Mouse (Mus musculus): Measurements from ENCODE around the gene Elof1. TPM values are rescaled to one million over a fixed set of nuclear protein-coding genes. Genes with fewer than 3 reads are reported as not detected.
A peak's percentile ranks its signal among the peaks of the same experiment; 100 is the strongest.

Gene Elof1
- polyA plus RNA-seq, 1 experiment from 2014 or later = 223 TPM

GRCm38 (mm10) chr9:22119543-22119942 is 2.6 kb upstream of the Elof1 start:
- Histone ChIP-seq H3K9me3 (ENCODE audit: control insufficient read depth, low read length) (no peaks in the 10 kb centered on the region), H3K4me2 (ENCODE audit: low read depth, severe bottlenecking) (no peak overlapping the region), H3K36me3 (ENCODE audit: control insufficient read depth, insufficient read depth, low read length) (no peaks in the 10 kb centered on the region), H3K9ac (ENCODE audit: low read length) (no peak overlapping the region), H3K4me3 (ENCODE audit: low read depth, low read length) (no peak overlapping the region), H3K27me3 (ENCODE audit: control insufficient read depth, insufficient read depth, low read length) (no peaks in the 10 kb centered on the region), H3K4me1 (ENCODE audit: control insufficient read depth, insufficient read depth, low read length) (peaks cover 8% of the 10 kb centered on the region; the same call in 1 of the 2 replicates), H3K27ac (replicated peaks; ENCODE audit: low read depth, low read length) (no peak overlapping the region)
- DNase-seq (ENCODE audit: low spot score) (no peak), ATAC-seq (ENCODE audit: insufficient number of reproducible peaks, low FRiP score, low TSS enrichment, low read depth) (no peak)
- WGBS = 96% methylated on average over 4 of the region's 4 CpGs

- H3K27ac ChIP-seq (replicated peaks; ENCODE audit: low read depth, low read length) = no peak overlapping the region
- H3K9me3 ChIP-seq (ENCODE audit: control insufficient read depth, low read length) = no peaks in the 10 kb centered on the region
- peaks cover 2% of the 10 kb centered on the region; the same call in 1 of the 2 replicates for H3K36me3 ChIP-seq (ENCODE audit: control insufficient read depth, insufficient read depth, low read length)
- H3K4me2 ChIP-seq (ENCODE audit: low read depth, severe bottlenecking) = peak overlapping the region; percentile 73
- no peak for ATAC-seq (ENCODE audit: insufficient number of reproducible peaks, low FRiP score, low TSS enrichment, low read depth)
- H3K27me3 ChIP-seq (ENCODE audit: control insufficient read depth, insufficient read depth, low read length) = no peaks in the 10 kb centered on the region
- no peak overlapping the region for H3K9ac ChIP-seq (ENCODE audit: low read length)
- H3K4me1 ChIP-seq (ENCODE audit: control insufficient read depth, insufficient read depth, low read length) = peaks cover 8% of the 10 kb centered on the region; the same call in 1 of the 2 replicates
- H3K4me3 ChIP-seq (ENCODE audit: low read depth, low read length) = peak overlapping the region; percentile 85
- WGBS = 44% methylated on average over 10 of the region's 10 CpGs
- DNase-seq (ENCODE audit: low spot score) = peak; percentile 54
These were observed 933 bp upstream of the Elof1 start for GRCm38 (mm10) chr9:22117754-22118456.

GRCm38 (mm10) chr9:22116086-22116485 is 886 bp downstream of the Elof1 start:
- WGBS = 38% methylated on average over 15 of the region's 15 CpGs
- DNase-seq (ENCODE audit: low spot score) (no peak), ATAC-seq (ENCODE audit: insufficient number of reproducible peaks, low FRiP score, low TSS enrichment, low read depth) (no peak)
- Histone ChIP-seq H3K36me3 (ENCODE audit: control insufficient read depth, insufficient read depth, low read length) (peaks cover 2% of the 10 kb centered on the region; the same call in 1 of the 2 replicates), H3K27me3 (ENCODE audit: control insufficient read depth, insufficient read depth, low read length) (no peaks in the 10 kb centered on the region), H3K4me1 (ENCODE audit: control insufficient read depth, insufficient read depth, low read length) (peaks cover 8% of the 10 kb centered on the region; the same call in 1 of the 2 replicates), H3K4me3 (ENCODE audit: low read depth, low read length) (peak overlapping the region; percentile 85), H3K4me2 (ENCODE audit: low read depth, severe bottlenecking) (peak overlapping the region; percentile 73), H3K27ac (replicated peaks; ENCODE audit: low read depth, low read length) (no peak overlapping the region), H3K9ac (ENCODE audit: low read length) (peak overlapping the region; percentile 91), H3K9me3 (ENCODE audit: control insufficient read depth, low read length) (no peaks in the 10 kb centered on the region)

- H3K36me3 ChIP-seq (ENCODE audit: control insufficient read depth, insufficient read depth, low read length) = peaks cover 2% of the 10 kb centered on the region; the same call in 1 of the 2 replicates
- 96% methylated on average over 4 of the region's 4 CpGs for WGBS
- H3K9me3 ChIP-seq (ENCODE audit: control insufficient read depth, low read length) = no peaks in the 10 kb centered on the region
- ATAC-seq (ENCODE audit: insufficient number of reproducible peaks, low FRiP score, low TSS enrichment, low read depth) (no peak), DNase-seq (ENCODE audit: low spot score) (no peak)
- peak overlapping the region; percentile 85; the same call in 1 of the 2 replicates for H3K4me3 ChIP-seq (ENCODE audit: low read depth, low read length)
- peaks cover 8% of the 10 kb centered on the region; the same call in 1 of the 2 replicates for H3K4me1 ChIP-seq (ENCODE audit: control insufficient read depth, insufficient read depth, low read length)
- no peak overlapping the region; the same call in 1 of the 2 replicates for H3K9ac ChIP-seq (ENCODE audit: low read length)
- H3K27ac ChIP-seq (replicated peaks; ENCODE audit: low read depth, low read length) = no peak overlapping the region
- peak overlapping the region; percentile 73 for H3K4me2 ChIP-seq (ENCODE audit: low read depth, severe bottlenecking)
- no peaks in the 10 kb centered on the region for H3K27me3 ChIP-seq (ENCODE audit: control insufficient read depth, insufficient read depth, low read length)
These were observed 1.3 kb downstream of the Elof1 start for GRCm38 (mm10) chr9:22115635-22116034.

GRCm38 (mm10) chr9:22108194-22108593 is 8.8 kb downstream of the Elof1 start:
- Histone ChIP-seq H3K4me3 (ENCODE audit: low read depth, low read length) (no peak overlapping the region), H3K27me3 (ENCODE audit: control insufficient read depth, insufficient read depth, low read length) (no peaks in the 10 kb centered on the region)
- WGBS = 92% methylated on average over 9 of the region's 9 CpGs

GRCm38 (mm10) chr9:22099922-22100321 is 17.1 kb downstream of the Elof1 start:
- Histone ChIP-seq H3K27ac (replicated peaks; ENCODE audit: low read depth, low read length) (no peak overlapping the region), H3K36me3 (ENCODE audit: control insufficient read depth, insufficient read depth, low read length) (no peaks in the 10 kb centered on the region), H3K27me3 (ENCODE audit: control insufficient read depth, insufficient read depth, low read length) (peaks cover 32% of the 10 kb centered on the region), H3K9ac (ENCODE audit: low read length) (no peak overlapping the region), H3K9me3 (ENCODE audit: control insufficient read depth, low read length) (no peaks in the 10 kb centered on the region), H3K4me3 (ENCODE audit: low read depth, low read length) (no peak overlapping the region), H3K4me1 (ENCODE audit: control insufficient read depth, insufficient read depth, low read length) (0 out of 2 replicates have a peak, but pooled peaks cover 3% of the 10 kb centered on the region), H3K4me2 (ENCODE audit: low read depth, severe bottlenecking) (no peak overlapping the region; the same call in 1 of the 2 replicates)
- DNase-seq (ENCODE audit: low spot score) (peak; percentile 29), ATAC-seq (ENCODE audit: insufficient number of reproducible peaks, low FRiP score, low TSS enrichment, low read depth) (no peak)
- WGBS = 3% methylated on average over 18 of the region's 18 CpGs

More at GRCm38 (mm10) chr9:22108194-22108593, 8.8 kb downstream of the Elof1 start:
- ATAC-seq (ENCODE audit: insufficient number of reproducible peaks, low FRiP score, low TSS enrichment, low read depth) = no peak
- Histone ChIP-seq H3K27ac (replicated peaks; ENCODE audit: low read depth, low read length) (no peak overlapping the region), H3K9ac (ENCODE audit: low read length) (no peak overlapping the region), H3K36me3 (ENCODE audit: control insufficient read depth, insufficient read depth, low read length) (peaks cover 4% of the 10 kb centered on the region; the same call in 1 of the 2 replicates), H3K4me2 (ENCODE audit: low read depth, severe bottlenecking) (no peak overlapping the region), H3K4me1 (ENCODE audit: control insufficient read depth, insufficient read depth, low read length) (no peaks in the 10 kb centered on the region), H3K9me3 (ENCODE audit: control insufficient read depth, low read length) (no peaks in the 10 kb centered on the region)
- DNase-seq (ENCODE audit: low spot score) = no peak

GRCm38 (mm10) chr9:22098993-22099696 is 17.8 kb downstream of the Elof1 start, which contains the start of gene Cnn1:
TSS of gene Cnn1 (plus strand) at chr9:22099216.
- WGBS = 10% methylated on average over 14 of the region's 14 CpGs
- Histone ChIP-seq H3K4me3 (ENCODE audit: low read depth, low read length) (no peak within 1 kb of the TSS), H3K4me2 (ENCODE audit: low read depth, severe bottlenecking) (no peak within 1 kb of the TSS; the same call in 1 of the 2 replicates), H3K9me3 (ENCODE audit: control insufficient read depth, low read length) (no peaks in the 10 kb centered on the region), H3K4me1 (ENCODE audit: control insufficient read depth, insufficient read depth, low read length) (0 out of 2 replicates have a peak, but pooled peaks cover 3% of the 10 kb centered on the region), H3K27me3 (ENCODE audit: control insufficient read depth, insufficient read depth, low read length) (peaks cover 32% of the 10 kb centered on the region), H3K27ac (replicated peaks; ENCODE audit: low read depth, low read length) (no peak within 1 kb of the TSS), H3K36me3 (ENCODE audit: control insufficient read depth, insufficient read depth, low read length) (no peaks in the 10 kb centered on the region), H3K9ac (ENCODE audit: low read length) (no peak within 1 kb of the TSS)
- peak; percentile 21 for DNase-seq (ENCODE audit: low spot score)
- ATAC-seq (ENCODE audit: insufficient number of reproducible peaks, low FRiP score, low TSS enrichment, low read depth) = no peak

GRCm38 (mm10) chr9:22095854-22096307 is 21.1 kb downstream of the Elof1 start:
- H3K4me1 ChIP-seq (ENCODE audit: control insufficient read depth, insufficient read depth, low read length) = 0 out of 2 replicates have a peak, but pooled peaks cover 3% of the 10 kb centered on the region
- H3K27ac ChIP-seq (replicated peaks; ENCODE audit: low read depth, low read length) = no peak overlapping the region
- H3K4me3 ChIP-seq (ENCODE audit: low read depth, low read length) = peak overlapping the region; percentile 28
- H3K36me3 ChIP-seq (ENCODE audit: control insufficient read depth, insufficient read depth, low read length) = no peaks in the 10 kb centered on the region
- DNase-seq (ENCODE audit: low spot score) (peak; percentile 85), ATAC-seq (ENCODE audit: insufficient number of reproducible peaks, low FRiP score, low TSS enrichment, low read depth) (peak; percentile 51)
- WGBS = 3% methylated on average over 24 of the region's 24 CpGs
- no peaks in the 10 kb centered on the region for H3K9me3 ChIP-seq (ENCODE audit: control insufficient read depth, low read length)
- peak overlapping the region; percentile 59 for H3K4me2 ChIP-seq (ENCODE audit: low read depth, severe bottlenecking)
- peak overlapping the region; percentile 59 for H3K9ac ChIP-seq (ENCODE audit: low read length)
- H3K27me3 ChIP-seq (ENCODE audit: control insufficient read depth, insufficient read depth, low read length) = peaks cover 27% of the 10 kb centered on the region

Data from limb, embryonic 11.5 days (tissue).